Mouse (Mus musculus): ENCODE measurements around the gene Tnfaip6.

DNA sequence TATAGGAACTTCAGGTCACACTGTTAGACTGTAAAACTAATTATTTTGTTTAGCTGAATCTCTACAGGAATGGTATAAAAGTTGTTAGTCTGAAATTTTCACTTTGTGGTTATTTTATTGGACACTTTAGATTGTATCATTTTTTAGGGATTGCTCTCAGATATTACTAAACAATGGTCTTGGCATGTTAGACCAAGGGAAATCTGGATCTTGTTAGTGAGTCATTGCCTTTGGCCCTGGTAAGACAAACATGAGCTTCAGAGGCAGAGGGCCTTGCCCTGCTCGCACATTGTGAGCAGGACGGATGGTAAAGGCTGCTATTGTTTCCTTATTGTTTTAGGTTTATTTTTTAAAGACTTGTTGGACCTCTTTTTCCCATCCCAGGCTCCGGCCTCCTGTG lies 31.4 kb upstream of the Tnfaip6 start:
- TF ChIP-seq CTCF (IDR thresholded peaks at IDR 0.05; ENCODE audit: low read depth), result no peak
- TF ChIP-seq EP300 (IDR thresholded peaks at IDR 0.05; ENCODE audit: low read depth), result no peak
